Mouse (Mus musculus) neural tube, embryonic 12.5 days (tissue): ENCODE measurements around the gene Tmem72. TPM values are rescaled to one million over a fixed set of nuclear protein-coding genes. Genes with fewer than 3 reads are reported as not detected.

Source experiments
- ATAC-seq: fragments of 200-750 bp; cut with Nextera tagmentation; 2 replicates; pipeline ENCODE4 v1.8.0; 2017; ENCODE audit warnings: low read depth, mild to moderate bottlenecking, moderate TSS enrichment, moderate library complexity; ENCODE audit not compliant: low FRiP score
- H3K27ac ChIP-seq: fragments of 300-500 bp; sonication (generic); 2 replicates; pipeline ENCODE4 v1.5.1; 2016
- H3K27me3 ChIP-seq: fragments of 300-500 bp; sonication (generic); replicated peaks from 2 replicates; pipeline ENCODE4 v1.6.1; 2016; ENCODE audit warnings: mild to moderate bottlenecking
- H3K36me3 ChIP-seq: fragments of 300-500 bp; sonication (generic); 2 replicates; pipeline ENCODE4 v1.6.1; 2016; ENCODE audit warnings: mild to moderate bottlenecking
- H3K4me1 ChIP-seq: fragments of 300-500 bp; sonication (generic); 2 replicates; pipeline ENCODE4 v1.6.1; 2016
- H3K4me2 ChIP-seq: fragments of 300-500 bp; sonication (generic); replicated peaks from 2 replicates; pipeline ENCODE4 v1.6.1; 2016; ENCODE audit warnings: mild to moderate bottlenecking
- H3K4me3 ChIP-seq: fragments of 300-500 bp; sonication (generic); 2 replicates; pipeline ENCODE4 v1.5.1; 2016
- H3K9ac ChIP-seq: fragments of 300-500 bp; sonication (generic); 2 replicates; pipeline ENCODE4 v1.6.1; 2016; ENCODE audit warnings: mild to moderate bottlenecking
- H3K9me3 ChIP-seq: fragments of 300-500 bp; sonication (generic); 2 replicates; pipeline ENCODE4 v1.6.1; 2016; ENCODE audit warnings: mild to moderate bottlenecking
- WGBS: fragments of 180-500 bp; shearing (Covaris S2); methylation state at CpG from one replicate; pipeline ENCODE4 v1.1.7; 2016; 5-methylcytosine and 5-hydroxymethylcytosine counted together
- polyA plus RNA-seq: library from polyadenylated mRNA; unstranded; fragments of >200 nt; fragmentation: Nextera tagmentation; extraction: Ambion mirVana; gene quantifications from 2 replicates; pipeline ENCODE4 v1.2.1, GENCODE M21; 2016

The Tmem72 gene
- polyA plus RNA-seq, 1 experiment from 2014 or later, result 0.09 TPM

DNA sequence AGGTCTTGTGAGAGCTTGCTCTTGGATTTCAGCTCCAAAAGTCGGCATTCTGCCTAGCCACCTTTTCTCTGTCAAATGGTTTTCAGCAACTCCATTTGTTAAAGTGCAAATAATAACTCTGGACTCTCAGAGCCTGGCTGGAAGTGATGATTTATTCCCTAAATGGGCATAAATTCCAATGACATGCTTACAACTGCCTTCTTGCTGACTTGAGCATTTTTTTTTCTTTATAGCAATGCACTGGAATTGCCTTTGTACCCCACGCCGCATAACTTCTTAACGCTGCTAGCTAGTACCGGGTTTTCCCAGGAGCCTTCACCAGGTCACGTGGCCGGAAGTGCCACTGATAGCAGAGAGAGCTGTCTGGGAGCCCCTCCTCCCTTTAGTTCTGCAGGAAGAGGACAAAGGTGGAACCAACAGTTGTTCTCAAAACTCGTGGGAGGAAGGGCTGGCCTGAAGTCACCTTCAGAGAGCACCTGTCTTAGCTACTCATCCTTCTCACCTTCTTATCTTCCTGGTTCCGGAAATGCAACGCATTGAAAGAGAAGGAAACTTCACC is 40.3 kb downstream of the Tmem72 start:
- 72% methylated on average over 10 of the region's 10 CpGs for WGBS
- no peak overlapping the region for H3K4me3 ChIP-seq
- peaks cover 15% of the 10 kb centered on the region for H3K4me1 ChIP-seq
- no peaks in the 10 kb centered on the region for H3K9me3 ChIP-seq
- 0 out of 2 replicates have a peak, but pooled peaks cover 4% of the 10 kb centered on the region for H3K27me3 ChIP-seq
- no peak overlapping the region for H3K27ac ChIP-seq
- no peak for ATAC-seq
- H3K36me3 ChIP-seq, result no peaks in the 10 kb centered on the region
- H3K9ac ChIP-seq, result no peak overlapping the region
- no peak overlapping the region for H3K4me2 ChIP-seq

DNA sequence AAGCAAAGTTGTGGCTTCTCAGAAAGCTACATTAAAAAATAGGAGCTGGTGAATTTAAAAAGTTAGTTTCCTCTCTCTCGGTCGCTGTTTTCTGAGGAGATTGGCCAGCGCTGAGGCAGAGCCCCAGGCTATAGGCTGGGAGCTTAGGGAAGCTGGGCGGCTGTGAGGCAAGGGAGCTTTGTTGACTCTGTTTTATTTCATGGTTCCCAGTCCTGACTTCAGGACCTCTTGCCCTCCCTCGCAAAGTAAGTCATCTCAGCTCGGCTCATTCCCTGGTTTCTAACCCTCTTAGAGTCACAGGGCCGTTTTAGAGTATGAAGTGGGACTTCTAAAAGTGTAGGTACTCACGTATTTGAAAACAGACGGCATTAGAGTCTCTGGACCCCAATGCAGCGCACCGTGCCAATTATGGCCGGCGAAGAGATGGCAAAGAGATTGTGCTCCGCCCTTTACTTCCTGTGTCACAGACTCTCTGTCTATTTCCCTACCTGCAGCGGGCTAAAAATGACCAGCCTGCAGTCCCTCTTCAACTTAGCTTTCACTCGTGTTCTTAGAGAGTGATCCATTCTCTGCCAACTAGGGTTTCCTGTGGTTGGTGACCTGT is 42.3 kb downstream of the Tmem72 start:
- Histone ChIP-seq H3K9ac (peak overlapping the region; percentile 59), H3K36me3 (no peaks in the 10 kb centered on the region), H3K4me3 (peak overlapping the region; percentile 56), H3K27me3 (0 out of 2 replicates have a peak, but pooled peaks cover 2% of the 10 kb centered on the region), H3K4me2 (peak overlapping the region; percentile 91), H3K4me1 (peaks cover 35% of the 10 kb centered on the region), H3K9me3 (no peaks in the 10 kb centered on the region), H3K27ac (no peak overlapping the region)
- WGBS, result 25% methylated on average over 16 of the region's 16 CpGs
- ATAC-seq, result no peak

DNA sequence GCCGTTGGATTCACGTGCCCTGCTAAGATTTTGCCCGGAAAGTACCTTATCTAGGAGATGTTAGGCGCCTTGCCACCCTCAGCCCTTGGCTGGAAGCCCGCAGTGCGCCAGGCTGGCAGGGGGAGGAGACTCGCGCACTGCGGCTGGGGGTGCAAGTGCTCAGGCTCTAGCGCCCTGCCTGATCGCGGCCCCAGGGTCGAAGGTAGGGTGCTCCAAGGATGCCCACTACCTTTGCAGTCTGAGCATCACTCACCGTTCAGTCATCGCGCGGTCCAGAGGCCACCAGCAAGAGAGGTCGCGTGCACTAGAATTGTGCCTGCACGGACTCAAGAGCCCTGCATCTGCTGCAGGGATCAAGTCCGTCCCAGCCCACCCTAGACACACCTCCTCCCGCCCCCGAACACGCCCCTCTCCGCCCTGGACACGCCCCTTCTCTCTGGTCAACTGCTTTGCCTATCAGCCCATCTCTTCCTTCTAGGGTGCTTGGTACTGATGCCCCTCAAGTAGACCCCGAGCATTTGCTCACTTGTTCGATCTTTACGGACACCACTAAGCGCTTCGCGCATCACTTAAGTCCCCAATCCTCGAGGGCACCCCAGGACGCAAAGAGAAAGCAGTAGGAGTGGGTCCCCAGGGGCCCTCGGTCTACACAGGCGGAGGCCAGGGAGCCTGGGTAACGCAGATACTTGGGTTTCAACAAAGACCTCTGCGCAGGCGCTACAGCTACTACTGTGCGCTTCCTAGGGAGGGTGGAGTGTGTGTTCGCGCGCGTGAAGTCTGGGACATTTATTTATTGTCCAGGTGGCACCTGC is 43.0 kb downstream of the Tmem72 start, which contains the start of gene Rassf4:
TSS of gene Rassf4 (minus strand) at position 482 of the 812 bp plus-strand sequence.
- Histone ChIP-seq H3K27ac (no peak within 1 kb of the TSS), H3K36me3 (no peaks in the 10 kb centered on the region), H3K9ac (peak within 1 kb of the TSS; percentile 59), H3K4me3 (peak within 1 kb of the TSS; percentile 56), H3K4me2 (peak within 1 kb of the TSS; percentile 91), H3K27me3 (no peaks in the 10 kb centered on the region), H3K9me3 (no peaks in the 10 kb centered on the region), H3K4me1 (peaks cover 35% of the 10 kb centered on the region)
- ATAC-seq, result peak; percentile 83
- WGBS, result under 1% methylated on average over 44 of the region's 44 CpGs

DNA sequence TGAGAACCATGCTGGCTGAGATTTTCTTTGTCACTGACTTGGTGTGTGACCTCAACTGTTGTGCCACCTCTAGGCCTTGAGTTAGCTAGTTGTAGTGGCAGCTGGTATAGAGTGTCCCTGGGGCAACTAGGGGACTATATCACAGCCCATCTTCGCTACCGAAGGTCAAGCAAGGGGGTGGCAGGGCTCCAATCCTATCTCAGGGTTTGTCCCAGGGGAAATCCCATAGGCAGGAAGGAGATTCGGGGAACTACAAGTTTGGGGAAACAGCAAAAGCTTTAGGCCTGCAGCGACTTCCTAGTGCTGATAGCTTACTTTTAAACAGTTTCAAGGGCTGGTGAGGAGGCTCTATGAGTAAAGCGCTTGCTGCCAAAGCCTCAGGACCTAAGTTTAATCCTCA is 44.4 kb downstream of the Tmem72 start:
- H3K4me1 ChIP-seq, result peaks cover 35% of the 10 kb centered on the region
- H3K9ac ChIP-seq, result 0 out of 2 replicates have a peak overlapping the region, but pooled peaks have one; percentile 59

DNA sequence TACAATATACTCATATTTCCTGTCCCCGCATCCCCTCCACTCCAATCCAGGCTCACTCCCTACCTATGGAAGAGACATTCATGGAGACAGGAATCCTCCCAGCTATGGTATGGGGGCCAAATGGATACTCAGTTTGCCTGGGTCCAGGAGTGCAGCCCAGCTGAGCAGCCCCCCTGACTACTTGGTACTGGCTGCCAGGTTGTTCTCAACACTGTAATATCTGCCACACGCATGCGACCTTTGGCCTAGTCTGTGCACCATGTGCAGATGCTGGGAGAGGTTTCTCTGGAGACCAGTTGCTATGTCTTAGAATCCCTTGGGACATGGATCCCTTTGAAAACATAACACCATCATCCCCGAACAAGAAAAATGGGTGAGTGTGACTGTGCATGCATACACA is 44.9 kb downstream of the Tmem72 start:
- ATAC-seq, result no peak
- no peaks in the 10 kb centered on the region for H3K27me3 ChIP-seq
- no peak overlapping the region for H3K4me3 ChIP-seq
- peaks cover 35% of the 10 kb centered on the region for H3K4me1 ChIP-seq
- no peaks in the 10 kb centered on the region for H3K9me3 ChIP-seq
- peak overlapping the region; percentile 91 for H3K4me2 ChIP-seq
- H3K9ac ChIP-seq, result no peak overlapping the region
- WGBS, result 63% methylated on average over 4 of the region's 4 CpGs
- no peaks in the 10 kb centered on the region for H3K36me3 ChIP-seq
- no peak overlapping the region for H3K27ac ChIP-seq

More for the DNA sequence above, 44.4 kb downstream of the Tmem72 start:
- ATAC-seq, result no peak
- Histone ChIP-seq H3K4me2 (peak overlapping the region; percentile 91), H3K27me3 (no peaks in the 10 kb centered on the region), H3K27ac (no peak overlapping the region), H3K36me3 (no peaks in the 10 kb centered on the region), H3K9me3 (no peaks in the 10 kb centered on the region), H3K4me3 (no peak overlapping the region)
- 67% methylated on average over 5 of the region's 5 CpGs for WGBS

DNA sequence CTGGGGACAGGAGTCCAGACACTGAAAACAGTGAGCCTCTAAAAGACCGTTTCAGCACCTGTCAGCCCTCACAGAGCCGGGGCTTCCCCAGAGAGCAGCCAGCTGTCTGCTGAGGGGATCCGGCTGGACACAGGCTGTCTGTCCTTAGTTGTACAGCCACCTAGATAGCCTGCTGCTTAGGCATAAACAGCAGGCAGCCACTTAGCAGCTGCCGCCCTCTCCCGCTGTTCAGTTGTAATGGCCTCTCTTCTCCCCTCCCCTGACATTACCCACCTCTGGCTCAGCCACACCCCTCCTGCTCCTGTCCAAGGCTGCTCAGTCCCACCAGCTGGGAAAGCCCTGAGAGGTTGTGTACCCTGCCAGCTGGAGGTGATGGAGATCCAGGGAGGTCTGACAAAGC is 45.7 kb downstream of the Tmem72 start:
- Histone ChIP-seq H3K27me3 (no peaks in the 10 kb centered on the region), H3K9me3 (no peaks in the 10 kb centered on the region), H3K4me2 (peak overlapping the region; percentile 91), H3K4me3 (no peak overlapping the region), H3K36me3 (no peaks in the 10 kb centered on the region), H3K4me1 (peaks cover 35% of the 10 kb centered on the region), H3K27ac (peak overlapping the region; percentile 71), H3K9ac (0 out of 2 replicates have a peak overlapping the region, but pooled peaks have one; percentile 4)
- peak; percentile 61 for ATAC-seq
- 3% methylated on average over 5 of the region's 5 CpGs for WGBS

DNA sequence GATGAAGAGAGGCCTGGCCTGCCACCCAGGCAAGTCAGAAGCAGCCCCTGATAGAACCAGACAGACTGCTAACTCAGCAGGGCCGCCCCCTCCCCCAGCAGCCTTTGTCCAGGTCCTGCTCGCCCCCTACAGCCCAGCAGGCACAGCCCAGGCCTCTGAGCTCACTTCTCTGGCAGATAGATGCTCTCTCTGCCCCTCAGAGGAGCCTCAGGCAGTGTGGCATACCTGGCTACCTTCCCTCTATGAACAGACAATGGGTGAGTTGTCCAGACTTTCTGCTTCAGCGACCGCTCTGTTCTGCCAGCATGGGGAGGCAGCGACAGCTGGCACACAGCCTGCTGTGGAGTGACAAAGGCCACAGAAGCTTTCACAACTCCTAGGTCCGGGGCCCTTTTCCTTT is 46.6 kb downstream of the Tmem72 start:
- peaks cover 35% of the 10 kb centered on the region for H3K4me1 ChIP-seq
- H3K4me2 ChIP-seq, result peak overlapping the region; percentile 91
- H3K27ac ChIP-seq, result peak overlapping the region; percentile 71
- H3K36me3 ChIP-seq, result no peaks in the 10 kb centered on the region
- peak; percentile 13; the same call in 1 of the 2 replicates for ATAC-seq
- H3K9me3 ChIP-seq, result no peaks in the 10 kb centered on the region
- H3K9ac ChIP-seq, result 0 out of 2 replicates have a peak overlapping the region, but pooled peaks have one; percentile 23
- WGBS, result 13% methylated on average over 6 of the region's 6 CpGs
- no peak overlapping the region for H3K4me3 ChIP-seq
- H3K27me3 ChIP-seq, result no peaks in the 10 kb centered on the region

DNA sequence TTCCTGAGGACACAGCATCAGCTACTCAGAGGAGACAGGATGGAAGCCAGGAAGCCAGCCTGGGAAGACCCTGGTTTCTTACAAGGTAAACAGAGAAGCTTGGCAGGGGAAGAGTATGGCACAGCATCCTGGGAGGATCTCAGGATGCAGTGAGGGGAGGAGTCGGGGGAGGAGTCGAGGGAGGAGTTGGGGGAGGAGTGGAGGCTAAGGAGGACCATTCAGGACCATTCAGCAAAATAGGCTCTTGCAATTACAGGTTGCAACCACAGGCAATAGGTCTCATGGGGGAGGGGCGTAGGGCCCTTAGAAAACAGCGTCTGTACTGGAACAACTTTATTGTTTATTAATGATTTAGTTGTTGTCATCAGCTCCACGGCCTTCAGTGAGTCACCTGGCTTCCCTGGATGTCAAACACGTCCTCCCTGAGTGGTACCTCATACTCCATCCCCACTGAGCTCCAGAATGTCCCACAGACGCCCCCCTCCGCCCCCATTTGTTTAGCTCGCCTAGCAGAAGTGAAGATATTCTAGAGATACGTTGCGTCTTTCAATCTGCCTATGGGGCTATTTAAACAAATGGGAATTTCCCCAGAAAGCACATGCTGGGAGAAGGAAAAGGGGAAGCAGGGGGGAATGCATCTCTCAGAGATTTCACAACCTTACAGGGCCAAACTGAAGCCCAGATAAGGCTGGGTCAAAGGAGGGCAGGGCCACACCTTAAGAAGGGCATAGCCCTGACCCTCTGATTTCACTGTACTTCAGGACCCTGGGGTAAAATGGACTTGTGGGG is 47.8 kb downstream of the Tmem72 start:
- Histone ChIP-seq H3K9ac (no peak overlapping the region), H3K27ac (no peak overlapping the region), H3K4me3 (no peak overlapping the region), H3K4me1 (peaks cover 33% of the 10 kb centered on the region), H3K27me3 (no peaks in the 10 kb centered on the region), H3K36me3 (no peaks in the 10 kb centered on the region), H3K4me2 (no peak overlapping the region), H3K9me3 (no peaks in the 10 kb centered on the region)
- no peak for ATAC-seq
- 31% methylated on average over 11 of the region's 11 CpGs for WGBS

DNA sequence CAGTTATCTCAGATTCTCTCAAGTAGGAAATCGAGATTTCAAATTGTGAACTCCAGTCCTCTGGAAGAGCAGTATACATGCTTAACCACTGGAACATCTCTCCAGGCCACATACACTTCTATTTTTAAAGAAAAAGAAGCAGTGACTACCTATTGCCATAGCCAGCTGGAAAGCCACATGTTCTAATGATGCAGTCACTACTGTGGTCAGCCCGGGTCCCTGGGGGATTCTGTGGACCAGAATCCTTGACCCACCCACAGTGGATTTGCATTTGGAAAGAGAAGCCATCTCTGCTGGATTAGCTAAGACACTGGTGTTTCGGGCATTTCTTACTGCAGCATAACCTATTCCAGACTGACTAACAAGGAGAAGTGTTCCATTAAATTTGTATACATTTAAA is 49.3 kb downstream of the Tmem72 start:
- H3K4me3 ChIP-seq, result no peak overlapping the region
- H3K4me2 ChIP-seq, result no peak overlapping the region
- peaks cover 29% of the 10 kb centered on the region for H3K4me1 ChIP-seq
- no peaks in the 10 kb centered on the region for H3K27me3 ChIP-seq
- WGBS, result 75% methylated on average over 3 of the region's 3 CpGs
- no peaks in the 10 kb centered on the region for H3K9me3 ChIP-seq
- ATAC-seq, result no peak
- no peak overlapping the region for H3K27ac ChIP-seq
- H3K36me3 ChIP-seq, result no peaks in the 10 kb centered on the region
- H3K9ac ChIP-seq, result no peak overlapping the region

DNA sequence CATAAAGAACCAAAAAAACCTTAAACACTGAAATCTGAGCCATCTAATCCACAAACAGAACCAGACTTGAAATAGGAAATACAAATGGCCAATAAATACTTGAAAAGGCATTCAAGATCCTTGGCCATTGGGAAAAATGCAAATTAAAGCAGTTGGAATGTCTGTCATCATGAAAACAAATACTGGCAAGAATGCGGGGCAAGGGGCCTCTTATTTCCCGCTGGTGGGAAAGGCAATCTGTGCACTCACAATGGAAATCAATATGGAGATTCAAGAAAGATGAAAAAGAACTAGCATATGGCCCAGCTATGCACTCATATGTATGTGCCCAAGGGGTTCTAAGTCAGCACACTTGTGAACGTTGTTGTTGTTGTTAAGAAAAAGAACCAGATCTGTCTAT is 49.8 kb downstream of the Tmem72 start:
- 26% methylated on average over 3 of the region's 3 CpGs for WGBS
- Histone ChIP-seq H3K9ac (no peak overlapping the region), H3K27ac (no peak overlapping the region), H3K27me3 (no peaks in the 10 kb centered on the region), H3K4me3 (no peak overlapping the region), H3K36me3 (no peaks in the 10 kb centered on the region), H3K4me1 (peaks cover 28% of the 10 kb centered on the region), H3K9me3 (no peaks in the 10 kb centered on the region), H3K4me2 (no peak overlapping the region; the same call in 1 of the 2 replicates)
- no peak for ATAC-seq

DNA sequence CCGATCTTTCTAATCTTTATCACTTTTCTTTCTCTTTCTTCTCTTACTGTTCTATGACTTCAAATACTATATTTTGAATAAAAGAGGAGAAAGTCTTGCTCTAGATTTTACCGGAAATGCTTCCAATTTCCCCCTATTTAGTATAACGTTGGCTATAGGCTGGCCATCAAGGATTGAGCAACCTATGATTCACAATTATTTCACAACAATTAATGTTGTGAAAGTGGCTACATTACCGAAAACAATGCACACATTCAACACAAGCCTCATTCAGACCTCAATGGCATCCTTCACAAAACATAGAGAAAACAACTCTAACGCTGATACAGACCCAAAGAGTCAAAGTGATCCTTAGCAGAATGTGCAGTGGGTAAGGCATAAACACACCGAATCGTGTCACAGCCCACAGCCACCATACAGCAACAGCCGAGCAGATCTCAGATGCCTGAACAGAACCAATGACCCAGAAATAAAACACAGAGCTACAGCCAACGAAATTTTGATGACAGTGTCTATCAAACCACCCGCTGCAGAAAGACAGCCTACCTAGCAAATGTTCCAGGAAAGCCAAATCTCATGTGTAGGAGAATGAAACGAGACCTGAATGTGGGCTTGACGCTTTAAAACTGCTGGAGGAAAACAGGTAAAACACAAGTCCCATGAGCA is 50.5 kb downstream of the Tmem72 start:
- 71% methylated on average over 12 of the region's 12 CpGs for WGBS
- peaks cover 23% of the 10 kb centered on the region for H3K4me1 ChIP-seq
- no peaks in the 10 kb centered on the region for H3K36me3 ChIP-seq
- H3K9ac ChIP-seq, result no peak overlapping the region
- no peak for ATAC-seq
- H3K27me3 ChIP-seq, result no peaks in the 10 kb centered on the region
- no peaks in the 10 kb centered on the region for H3K9me3 ChIP-seq
- H3K27ac ChIP-seq, result no peak overlapping the region
- no peak overlapping the region for H3K4me3 ChIP-seq
- no peak overlapping the region; the same call in 1 of the 2 replicates for H3K4me2 ChIP-seq
